Mouse (Mus musculus) spleen, adult 10 weeks (tissue): ENCODE measurements around the gene Olfr119. TPM values are rescaled to one million over a fixed set of nuclear protein-coding genes. Genes with fewer than 3 reads are reported as not detected.

Source experiments
- polyA plus RNA-seq: library from polyadenylated mRNA; stranded (reverse); fragments of 350-450 nt; fragmentation: Illumina TruSeq; extraction: RNeasy Lipid Tissue Mini Kit (QIAGEN cat#74804); gene quantifications from one replicate; pipeline ENCODE4 v1.2.3, GENCODE M21; 2015; ENCODE audit warnings: low replicate concordance; ENCODE audit not compliant: insufficient read depth

Olfr119 gene
- not detected for polyA plus RNA-seq

GRCm38 (mm10) chr17:37696264-37696663 is at the start of gene Olfr119:
TSS of gene Olfr119 (plus strand) at chr17:37696564.

GRCm38 (mm10) chr17:37663682-37664081 is 32.7 kb upstream of the Olfr119 start, which contains the start of gene Olfr117:
TSS of gene Olfr117 (minus strand) at chr17:37663782.

GRCm38 (mm10) chr17:37666688-37667087 is 29.7 kb upstream of the Olfr119 start, which contains the start of gene Olfr118:
TSS of gene Olfr118 (plus strand) at chr17:37666988.

GRCm38 (mm10) chr17:37721508-37721907 is 25.1 kb downstream of the Olfr119 start, which contains the start of gene Olfr120:
TSS of gene Olfr120 (plus strand) at chr17:37721808.

Other genes starting within 250 kb of the Olfr119 start
- gene Olfr109, start 237.6 kb upstream of the Olfr119 start, polyA plus RNA-seq = not detected
- 16.8 TPM for gene H2-M2, start 213.0 kb upstream of the Olfr119 start, polyA plus RNA-seq
- gene Olfr110, start 204.1 kb upstream of the Olfr119 start, polyA plus RNA-seq = 0.26 TPM
- 0.72 TPM for gene Olfr111, start 188.5 kb upstream of the Olfr119 start, polyA plus RNA-seq
- gene Olfr112, start 127.1 kb upstream of the Olfr119 start, polyA plus RNA-seq = not detected
- gene Olfr113, start 118.9 kb upstream of the Olfr119 start, polyA plus RNA-seq = not detected
- gene Olfr114, start 103.8 kb upstream of the Olfr119 start, polyA plus RNA-seq = not detected
- gene Olfr115, start 69.5 kb upstream of the Olfr119 start, polyA plus RNA-seq = not detected
- not detected for gene Olfr116, start 69.4 kb upstream of the Olfr119 start, polyA plus RNA-seq
- not detected for gene Olfr117, start 32.8 kb upstream of the Olfr119 start, polyA plus RNA-seq
- gene Olfr118, start 29.6 kb upstream of the Olfr119 start, polyA plus RNA-seq = not detected
- not detected for gene Olfr120, start 25.2 kb downstream of the Olfr119 start, polyA plus RNA-seq
- not detected for gene Olfr121, start 52.3 kb downstream of the Olfr119 start, polyA plus RNA-seq
- gene Olfr122, start 72.0 kb downstream of the Olfr119 start, polyA plus RNA-seq = not detected
- not detected for gene Olfr123, start 97.0 kb downstream of the Olfr119 start, polyA plus RNA-seq
- not detected for gene Olfr124, start 103.3 kb downstream of the Olfr119 start, polyA plus RNA-seq
- gene Olfr125, start 136.4 kb downstream of the Olfr119 start, polyA plus RNA-seq = not detected
- not detected for gene Olfr126, start 150.9 kb downstream of the Olfr119 start, polyA plus RNA-seq
- gene Olfr127, start 203.9 kb downstream of the Olfr119 start, polyA plus RNA-seq = not detected
- not detected for gene Olfr128, start 224.0 kb downstream of the Olfr119 start, polyA plus RNA-seq